Mouse (Mus musculus): Measurements from ENCODE around the gene Nedd4. TPM values are rescaled to one million over a fixed set of nuclear protein-coding genes. Genes with fewer than 3 reads are reported as not detected.

The Nedd4 gene
- polyA plus RNA-seq, 1 experiment: 80.4 TPM

DNA sequence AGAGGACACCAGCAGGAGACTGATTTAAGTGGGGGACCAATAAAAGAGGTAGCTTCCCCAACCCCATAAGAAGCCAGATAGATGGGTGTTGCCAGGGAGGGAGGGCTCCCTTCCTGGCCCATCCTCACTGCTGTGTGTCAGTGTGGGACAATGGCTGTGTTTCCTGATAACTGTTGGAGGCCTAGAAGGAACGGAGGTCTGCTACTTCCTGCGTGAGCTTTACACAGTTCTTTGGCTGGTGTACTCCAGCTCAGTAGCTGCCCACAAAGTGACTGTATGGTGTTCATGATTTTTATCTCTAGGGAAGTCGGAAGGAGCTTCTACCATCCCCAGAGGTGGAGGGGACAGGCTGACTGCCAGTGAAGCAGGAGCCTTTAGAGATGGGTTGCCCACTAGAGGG lies 5.2 kb upstream of the Nedd4 start:
- Histone ChIP-seq H3K27me3 (ENCODE audit: control insufficient read depth, insufficient read depth, low read length) (no peaks in the 10 kb centered on the region), H3K27ac (ENCODE audit: control insufficient read depth, insufficient read depth, low read length) (no peak overlapping the region)
- 6% methylated on average over 3 of the region's 3 CpGs for WGBS

DNA sequence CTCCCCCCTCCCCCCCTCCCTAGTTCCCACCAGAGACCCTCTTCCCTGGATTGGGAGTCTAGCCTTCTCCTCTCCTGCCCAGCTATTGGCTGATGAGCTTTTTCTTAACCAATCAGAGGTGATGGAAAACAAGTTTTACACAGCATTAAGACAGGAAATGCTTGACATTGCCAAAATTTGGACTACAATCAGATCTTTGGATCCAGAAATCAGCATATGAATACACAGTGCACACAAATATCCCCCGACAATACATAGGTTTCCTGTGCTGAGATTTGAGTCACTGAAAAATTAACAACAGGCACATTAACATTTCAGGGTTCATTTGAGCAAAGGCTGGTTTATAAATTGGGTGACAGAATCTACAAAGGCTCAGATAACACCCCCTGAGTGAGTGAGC lies 4.5 kb upstream of the Nedd4 start:
- Histone ChIP-seq H3K4me1 (replicated peaks; ENCODE audit: control insufficient read depth, insufficient read depth, low read length) (peaks cover 13% of the 10 kb centered on the region), H3K4me3 (ENCODE audit: control insufficient read depth, insufficient read depth, low read length) (no peak overlapping the region), H3K27me3 (ENCODE audit: control insufficient read depth, insufficient read depth, low read length) (no peaks in the 10 kb centered on the region), H3K36me3 (ENCODE audit: control insufficient read depth, insufficient read depth, low read length) (no peaks in the 10 kb centered on the region), H3K27ac (ENCODE audit: control insufficient read depth, insufficient read depth, low read length) (no peak overlapping the region)
- WGBS: 77% methylated on average over 1 of the region's 1 CpGs
- DNase-seq: no peak
- TF ChIP-seq CTCF (IDR thresholded peaks at IDR 0.05; ENCODE audit: borderline replicate concordance, control insufficient read depth, extremely low read depth, insufficient read depth, low read length, poor library complexity) (no peak), POLR2A (IDR thresholded peaks at IDR 0.05; ENCODE audit: control insufficient read depth, extremely low read depth, insufficient read depth, low read length, poor library complexity) (no peak)

More for the DNA sequence above, 5.2 kb upstream of the Nedd4 start:
- no peak for DNase-seq
- TF ChIP-seq POLR2A (IDR thresholded peaks at IDR 0.05; ENCODE audit: control insufficient read depth, extremely low read depth, insufficient read depth, low read length, poor library complexity): no peak
- no peak for TF ChIP-seq CTCF (IDR thresholded peaks at IDR 0.05; ENCODE audit: borderline replicate concordance, control insufficient read depth, extremely low read depth, insufficient read depth, low read length, poor library complexity)
- H3K4me1 ChIP-seq (replicated peaks; ENCODE audit: control insufficient read depth, insufficient read depth, low read length): peaks cover 13% of the 10 kb centered on the region
- no peaks in the 10 kb centered on the region for H3K36me3 ChIP-seq (ENCODE audit: control insufficient read depth, insufficient read depth, low read length)
- H3K4me3 ChIP-seq (ENCODE audit: control insufficient read depth, insufficient read depth, low read length): no peak overlapping the region

DNA sequence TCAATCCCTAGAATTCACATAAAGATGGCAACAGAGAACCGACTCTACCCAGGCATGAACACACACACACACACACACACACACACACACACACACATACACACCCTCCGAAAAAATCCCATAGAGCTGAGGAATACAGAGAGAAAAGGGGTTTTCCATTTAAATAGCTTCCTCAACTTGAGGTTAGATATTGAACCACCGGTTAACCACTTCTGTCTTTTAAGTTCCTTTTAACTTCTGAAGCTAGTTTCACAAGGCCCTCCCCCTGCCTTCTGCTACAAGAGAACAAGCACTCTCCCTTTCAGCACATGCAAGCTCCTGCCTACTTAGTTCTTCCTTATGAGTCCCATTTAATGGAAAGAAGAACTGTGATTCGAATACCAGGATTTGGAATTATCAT lies 2.0 kb upstream of the Nedd4 start:
- TF ChIP-seq CTCF (IDR thresholded peaks at IDR 0.05; ENCODE audit: borderline replicate concordance, control insufficient read depth, extremely low read depth, insufficient read depth, low read length, poor library complexity): no peak
- no peaks in the 10 kb centered on the region for H3K36me3 ChIP-seq (ENCODE audit: control insufficient read depth, insufficient read depth, low read length)
- H3K4me3 ChIP-seq (ENCODE audit: control insufficient read depth, insufficient read depth, low read length): no peak overlapping the region
- no peaks in the 10 kb centered on the region for H3K27me3 ChIP-seq (ENCODE audit: control insufficient read depth, insufficient read depth, low read length)
- no peak overlapping the region for H3K27ac ChIP-seq (ENCODE audit: control insufficient read depth, insufficient read depth, low read length)
- peaks cover 17% of the 10 kb centered on the region for H3K4me1 ChIP-seq (replicated peaks; ENCODE audit: control insufficient read depth, insufficient read depth, low read length)
- peak; percentile 55 for DNase-seq
- 7% methylated on average over 4 of the region's 4 CpGs for WGBS

DNA sequence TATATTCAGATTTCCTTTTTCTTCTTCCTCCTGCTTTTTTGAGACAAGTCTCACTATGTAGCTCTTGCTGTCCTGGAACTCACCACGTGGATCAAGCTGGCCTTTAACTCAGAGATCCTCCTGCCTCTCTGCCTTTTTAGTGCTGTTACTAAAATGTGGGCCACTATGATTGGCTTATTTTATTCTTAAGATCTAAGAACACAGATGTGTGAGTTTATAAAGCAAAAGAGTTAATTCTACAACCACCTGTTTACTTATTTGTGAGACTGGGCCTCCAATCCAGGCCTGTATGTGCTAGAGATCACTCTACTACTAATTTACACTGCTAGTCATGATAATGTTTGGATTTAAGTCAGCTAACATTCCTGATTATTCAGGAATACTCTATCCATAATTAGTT lies 1.2 kb upstream of the Nedd4 start:
- Histone ChIP-seq H3K4me1 (replicated peaks; ENCODE audit: control insufficient read depth, insufficient read depth, low read length) (peaks cover 17% of the 10 kb centered on the region), H3K27ac (ENCODE audit: control insufficient read depth, insufficient read depth, low read length) (no peak overlapping the region), H3K36me3 (ENCODE audit: control insufficient read depth, insufficient read depth, low read length) (no peaks in the 10 kb centered on the region), H3K27me3 (ENCODE audit: control insufficient read depth, insufficient read depth, low read length) (no peaks in the 10 kb centered on the region), H3K4me3 (ENCODE audit: control insufficient read depth, insufficient read depth, low read length) (no peak overlapping the region)
- WGBS: 90% methylated on average over 1 of the region's 1 CpGs
- TF ChIP-seq POLR2A (IDR thresholded peaks at IDR 0.05; ENCODE audit: control insufficient read depth, extremely low read depth, insufficient read depth, low read length, poor library complexity): no peak
- TF ChIP-seq CTCF (IDR thresholded peaks at IDR 0.05; ENCODE audit: borderline replicate concordance, control insufficient read depth, extremely low read depth, insufficient read depth, low read length, poor library complexity): no peak
- DNase-seq: no peak

DNA sequence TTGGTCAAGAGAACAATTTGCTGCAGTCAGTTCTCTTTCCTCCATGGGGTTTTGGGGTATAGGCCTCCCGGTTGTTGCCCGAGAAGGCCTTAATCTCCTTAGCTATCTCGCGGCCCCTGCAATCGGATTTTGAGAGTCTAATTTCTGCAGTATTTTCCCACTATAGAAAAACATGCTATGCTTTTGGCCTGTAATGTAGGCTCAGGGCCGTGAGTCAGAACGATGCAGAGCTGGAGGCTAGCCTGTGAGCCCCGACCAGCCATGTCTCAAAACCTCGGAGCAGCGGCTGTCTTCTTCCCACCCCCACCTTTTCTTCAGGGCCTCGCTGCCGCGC lies 618 bp upstream of the Nedd4 start:
- no peak for TF ChIP-seq POLR2A (IDR thresholded peaks at IDR 0.05; ENCODE audit: control insufficient read depth, extremely low read depth, insufficient read depth, low read length, poor library complexity)
- no peak for TF ChIP-seq CTCF (IDR thresholded peaks at IDR 0.05; ENCODE audit: borderline replicate concordance, control insufficient read depth, extremely low read depth, insufficient read depth, low read length, poor library complexity)
- Histone ChIP-seq H3K27ac (ENCODE audit: control insufficient read depth, insufficient read depth, low read length) (peak overlapping the region; percentile 1; the same call in 1 of the 2 replicates), H3K27me3 (ENCODE audit: control insufficient read depth, insufficient read depth, low read length) (no peaks in the 10 kb centered on the region), H3K4me3 (ENCODE audit: control insufficient read depth, insufficient read depth, low read length) (peak overlapping the region; percentile 79), H3K36me3 (ENCODE audit: control insufficient read depth, insufficient read depth, low read length) (no peaks in the 10 kb centered on the region), H3K4me1 (replicated peaks; ENCODE audit: control insufficient read depth, insufficient read depth, low read length) (peaks cover 17% of the 10 kb centered on the region)
- 9% methylated on average over 13 of the region's 13 CpGs for WGBS
- DNase-seq: no peak

DNA sequence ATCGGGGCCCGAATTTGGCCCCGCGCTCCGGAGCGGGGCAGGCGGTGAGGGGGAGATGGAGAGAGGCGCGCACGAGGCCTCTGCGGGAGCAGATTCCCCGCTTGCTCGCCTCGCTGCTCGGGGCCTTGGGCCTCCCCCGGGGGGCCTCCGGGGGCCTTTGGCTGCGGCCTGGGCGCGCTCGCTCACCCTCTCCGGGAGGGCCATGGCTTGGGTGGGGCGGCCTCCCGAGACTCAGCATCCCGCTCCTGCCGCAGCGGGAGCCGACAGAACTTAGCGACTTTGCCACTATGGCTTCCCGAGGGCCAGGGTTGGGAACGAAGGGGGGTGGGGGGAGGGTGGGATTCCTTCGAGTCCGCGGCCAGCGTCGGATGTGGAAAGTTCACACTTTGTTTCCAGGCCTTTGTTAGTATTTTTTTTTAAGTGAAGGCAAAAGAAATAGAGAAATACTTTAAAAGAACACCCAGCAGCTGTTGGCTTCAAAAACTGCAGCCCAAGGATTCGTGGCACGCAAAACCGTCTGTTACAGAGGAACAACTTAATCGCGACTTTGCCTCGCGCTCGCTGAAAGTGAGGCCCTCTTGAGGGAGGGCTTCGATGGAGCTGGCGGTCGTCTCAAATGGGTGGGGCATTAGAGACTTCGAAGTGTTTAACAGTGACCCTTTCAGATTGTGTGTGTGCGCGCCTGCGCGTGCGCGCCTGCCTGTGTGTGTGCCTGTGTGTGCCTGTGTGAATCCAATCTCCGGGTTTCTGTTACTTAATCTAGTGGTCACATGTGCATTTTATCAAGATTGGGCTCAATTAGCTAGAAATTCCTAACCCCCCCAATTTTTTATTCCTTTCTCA lies 766 bp downstream of the Nedd4 start:
- H3K4me3 ChIP-seq (ENCODE audit: control insufficient read depth, insufficient read depth, low read length): peak overlapping the region; percentile 79
- peak; percentile 41 for DNase-seq
- no peaks in the 10 kb centered on the region for H3K36me3 ChIP-seq (ENCODE audit: control insufficient read depth, insufficient read depth, low read length)
- H3K27ac ChIP-seq (ENCODE audit: control insufficient read depth, insufficient read depth, low read length): peak overlapping the region; percentile 5; the same call in 1 of the 2 replicates
- peaks cover 11% of the 10 kb centered on the region; the same call in 1 of the 2 replicates for H3K4me1 ChIP-seq (replicated peaks; ENCODE audit: control insufficient read depth, insufficient read depth, low read length)
- no peaks in the 10 kb centered on the region for H3K27me3 ChIP-seq (ENCODE audit: control insufficient read depth, insufficient read depth, low read length)
- TF ChIP-seq POLR2A (IDR thresholded peaks at IDR 0.05; ENCODE audit: control insufficient read depth, extremely low read depth, insufficient read depth, low read length, poor library complexity) (no peak), CTCF (IDR thresholded peaks at IDR 0.05; ENCODE audit: borderline replicate concordance, control insufficient read depth, extremely low read depth, insufficient read depth, low read length, poor library complexity) (no peak)
- WGBS: under 1% methylated on average over 55 of the region's 55 CpGs
